Mouse (Mus musculus) layer of hippocampus, adult 2 months (tissue): Measurements from ENCODE around the gene Cdr2l. TPM values are rescaled to one million over a fixed set of nuclear protein-coding genes. Genes with fewer than 3 reads are reported as not detected.

Experiments used
- DNase-seq, 2 experiments: peaks; one replicate each; pipeline ENCODE4 v3.0.0; 2022; ENCODE audit warnings: low spot score in 2 of 2
- H3K27ac ChIP-seq: fragments of 200-600 bp; 2 replicates; pipeline ENCODE4 v1.8.1; 2022
- H3K4me3 ChIP-seq: fragments of 200-600 bp; 2 replicates; pipeline ENCODE4 v1.8.1; 2022; ENCODE audit warnings: mild to moderate bottlenecking
- CTCF ChIP-seq: fragments of 200-600 bp; conservative IDR thresholded peaks from 2 replicates; pipeline ENCODE4 v1.8.1; 2022; ENCODE audit warnings: antibody characterized with exemption, mild to moderate bottlenecking, moderate library complexity
- total RNA-seq, 2 experiments: library from RNA; stranded (reverse); gene quantifications; 2 replicates each; pipeline ENCODE4 v1.2.3; 2021

Cdr2l gene
- total RNA-seq, 2 experiments from 2014 or later, result 21.9 to 26.1 TPM

GRCm38 (mm10) chr11:115421972-115422371 lies 40.3 kb downstream of the Cdr2l start:
- Histone ChIP-seq H3K27ac (no peak overlapping the region), H3K4me3 (no peak overlapping the region)
- TF ChIP-seq CTCF, result no peak
- no peak for DNase-seq

GRCm38 (mm10) chr11:115423091-115423490 lies 41.4 kb downstream of the Cdr2l start:
- H3K4me3 ChIP-seq, result no peak overlapping the region
- no peak for DNase-seq
- no peak overlapping the region for H3K27ac ChIP-seq
- no peak for TF ChIP-seq CTCF

GRCm38 (mm10) chr11:115424666-115425065 lies 43.0 kb downstream of the Cdr2l start:
- peak overlapping the region; percentile 74; the same call in 1 of the 2 replicates for H3K27ac ChIP-seq
- H3K4me3 ChIP-seq, result no peak overlapping the region
- no peak for TF ChIP-seq CTCF
- DNase-seq, result no peak

GRCm38 (mm10) chr11:115425671-115426070 lies 44.0 kb downstream of the Cdr2l start:
- TF ChIP-seq CTCF, result no peak
- no peak for DNase-seq
- no peak overlapping the region for H3K4me3 ChIP-seq
- H3K27ac ChIP-seq, result peak overlapping the region; percentile 74; the same call in 1 of the 2 replicates

GRCm38 (mm10) chr11:115427482-115428331 lies 46.0 kb downstream of the Cdr2l start:
- DNase-seq, result peak; percentile 78 to 84
- peak; percentile 88 for TF ChIP-seq CTCF
- Histone ChIP-seq H3K4me3 (peak overlapping the region; percentile 2; the same call in 1 of the 2 replicates), H3K27ac (peak overlapping the region; percentile 89)

- H3K4me3 ChIP-seq, result no peak overlapping the region
- H3K27ac ChIP-seq, result peak overlapping the region; percentile 89; the same call in 1 of the 2 replicates
- TF ChIP-seq CTCF, result no peak
- DNase-seq, result no peak
Measured at GRCm38 (mm10) chr11:115429307-115429706, 47.6 kb downstream of the Cdr2l start.

- TF ChIP-seq CTCF, result no peak
- no peak for DNase-seq
- Histone ChIP-seq H3K4me3 (no peak overlapping the region), H3K27ac (no peak overlapping the region)
Measured at GRCm38 (mm10) chr11:115430561-115430960, 48.8 kb downstream of the Cdr2l start.

GRCm38 (mm10) chr11:115432814-115433213 lies 51.1 kb downstream of the Cdr2l start:
- no peak for DNase-seq
- no peak overlapping the region for H3K27ac ChIP-seq
- TF ChIP-seq CTCF, result no peak
- H3K4me3 ChIP-seq, result no peak overlapping the region

GRCm38 (mm10) chr11:115433342-115433741 lies 51.6 kb downstream of the Cdr2l start:
- Histone ChIP-seq H3K4me3 (no peak overlapping the region), H3K27ac (no peak overlapping the region)
- no peak for TF ChIP-seq CTCF
- DNase-seq, result no peak

GRCm38 (mm10) chr11:115435596-115436337 lies 54.1 kb downstream of the Cdr2l start:
- DNase-seq, result no peak
- H3K27ac ChIP-seq, result peak overlapping the region; percentile 53

GRCm38 (mm10) chr11:115437571-115438122 lies 55.9 kb downstream of the Cdr2l start:
- no peak for DNase-seq
- TF ChIP-seq CTCF, result no peak
- no peak overlapping the region for H3K4me3 ChIP-seq
- H3K27ac ChIP-seq, result peak overlapping the region; percentile 16; the same call in 1 of the 2 replicates

More at GRCm38 (mm10) chr11:115435596-115436337, 54.1 kb downstream of the Cdr2l start:
- TF ChIP-seq CTCF, result no peak
- H3K4me3 ChIP-seq, result peak overlapping the region; percentile 44

- no peak overlapping the region for H3K27ac ChIP-seq
- no peak for DNase-seq
Measured at GRCm38 (mm10) chr11:115439326-115439725, 57.6 kb downstream of the Cdr2l start.

More at GRCm38 (mm10) chr11:115439326-115439725, 57.6 kb downstream of the Cdr2l start:
- H3K4me3 ChIP-seq, result no peak overlapping the region
- no peak for TF ChIP-seq CTCF
